Mouse (Mus musculus) cerebellum, adult (tissue): ENCODE measurements around the gene Clcn1.

ENCODE experiments used
- ATAC-seq: cut with Nextera tagmentation; 2 replicates; pipeline ENCODE4 v1.9.2; 2017; ENCODE audit warnings: mild to moderate bottlenecking, moderate library complexity, mixed read lengths; ENCODE audit not compliant: insufficient number of reproducible peaks, low FRiP score, low TSS enrichment

Gene Clcn1

GRCm38 (mm10) chr6:42362074-42362473 lies 75.6 kb downstream of the Clcn1 start:
- ATAC-seq: no peak

- no peak for ATAC-seq
These were observed 76.0 kb downstream of the Clcn1 start for GRCm38 (mm10) chr6:42362497-42362896.

DNA sequence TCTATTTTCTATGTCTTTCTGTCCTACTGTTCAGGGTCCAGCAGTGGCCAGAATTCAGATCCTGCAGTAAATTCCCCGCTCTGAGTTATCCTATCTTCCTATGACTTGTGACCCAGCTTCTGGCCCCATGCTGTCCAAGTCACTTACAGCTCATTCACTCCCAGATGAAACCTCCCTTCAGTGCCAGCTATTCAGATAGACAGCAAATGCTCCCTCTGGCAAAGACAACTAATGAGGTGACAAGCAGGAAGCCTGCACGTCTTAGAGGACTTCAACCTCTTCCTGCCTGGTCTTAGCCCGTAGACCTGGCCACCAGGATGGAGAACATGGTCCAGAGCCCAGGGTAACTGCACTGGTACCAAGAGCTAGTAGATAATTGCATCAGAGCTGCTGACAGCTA lies 76.5 kb downstream of the Clcn1 start:
- peak; percentile 54 for ATAC-seq

GRCm38 (mm10) chr6:42364066-42364465 lies 77.6 kb downstream of the Clcn1 start:
- no peak for ATAC-seq

DNA sequence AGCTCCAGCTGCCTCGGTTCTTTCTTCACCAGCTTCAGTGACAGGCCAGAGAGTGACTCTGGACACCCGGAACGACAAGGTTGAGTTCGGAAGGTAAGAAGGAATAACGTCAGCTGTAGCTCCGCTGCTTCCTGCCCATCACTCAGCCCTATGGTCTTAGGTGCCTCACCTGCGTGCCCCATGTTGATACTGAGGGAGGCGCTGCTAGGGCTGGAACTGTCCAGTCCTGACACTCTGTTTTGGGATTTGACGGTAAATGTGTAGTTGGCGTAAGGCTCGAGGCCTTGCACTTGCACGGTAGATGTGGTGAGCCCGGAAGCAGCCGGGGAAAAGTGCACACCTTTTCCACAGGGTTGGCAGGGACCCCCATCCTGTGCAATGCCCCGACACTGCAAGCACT lies 78.1 kb downstream of the Clcn1 start:
- ATAC-seq: no peak

GRCm38 (mm10) chr6:42365215-42365614 lies 78.7 kb downstream of the Clcn1 start:
- no peak for ATAC-seq
